Mouse (Mus musculus) hindbrain, postnatal 0 days (tissue): ENCODE measurements around the gene Spryd3. TPM values are rescaled to one million over a fixed set of nuclear protein-coding genes. Genes with fewer than 3 reads are reported as not detected.
"Not testable (repeated sequence)": the region's sequence is repeated elsewhere in the genome, so short reads cannot be mapped to it uniquely, and the experiment has no call there.

ENCODE experiments used
- ATAC-seq: fragments of 200-750 bp; cut with Nextera tagmentation; 2 replicates; pipeline ENCODE4 v1.8.0; 2017; ENCODE audit warnings: mild to moderate bottlenecking, moderate TSS enrichment, moderate library complexity
- DNase-seq: peaks from one replicate; pipeline ENCODE4 v3.0.0-alpha.2; 2015; ENCODE audit warnings: low spot score
- H3K27ac ChIP-seq: fragments of 300-500 bp; sonication (generic); 2 replicates; pipeline ENCODE4 v1.5.1; 2014; ENCODE audit warnings: mild to moderate bottlenecking
- H3K27me3 ChIP-seq: fragments of 300-500 bp; sonication (generic); 2 replicates; pipeline ENCODE4 v1.6.1; 2014; ENCODE audit warnings: low read length, mixed read lengths; ENCODE audit not compliant: insufficient read depth
- H3K36me3 ChIP-seq: fragments of 300-500 bp; sonication (generic); 2 replicates; pipeline ENCODE4 v1.6.1; 2014; ENCODE audit warnings: low read length, mixed read lengths; ENCODE audit not compliant: insufficient read depth
- H3K4me1 ChIP-seq: fragments of 300-500 bp; sonication (generic); 2 replicates; pipeline ENCODE4 v1.6.1; 2014; ENCODE audit warnings: antibody characterized with exemption, low read length, mixed read lengths; ENCODE audit not compliant: insufficient read depth
- H3K4me2 ChIP-seq: fragments of 300-500 bp; sonication (generic); 2 replicates; pipeline ENCODE4 v1.6.1; 2014; ENCODE audit warnings: low read depth, mild to moderate bottlenecking, low read length, moderate library complexity, mixed read lengths
- H3K4me3 ChIP-seq: fragments of 300-500 bp; sonication (generic); 2 replicates; pipeline ENCODE4 v1.5.1; 2014; ENCODE audit warnings: low read length
- H3K9ac ChIP-seq: fragments of 300-500 bp; sonication (generic); replicated peaks from 2 replicates; pipeline ENCODE4 v1.6.1; 2014; ENCODE audit warnings: mild to moderate bottlenecking, low read length, moderate library complexity, mixed read lengths
- H3K9me3 ChIP-seq: fragments of 300-500 bp; sonication (generic); 2 replicates; pipeline ENCODE4 v1.6.1; 2016; ENCODE audit warnings: low read length, mixed read lengths
- CTCF ChIP-seq: IDR thresholded peaks from 2 replicates; pipeline ENCODE4 v1.5.1; 2016; ENCODE audit warnings: antibody characterized with exemption, control low read depth, low read depth
- WGBS: fragments of 180-500 bp; shearing (Covaris S2); extraction: QIAGEN DNeasy Blood & Tissue Kit; methylation state at CpG from one replicate; pipeline ENCODE4 v1.1.7; 2014; 5-methylcytosine and 5-hydroxymethylcytosine counted together
- polyA plus RNA-seq: library from polyadenylated mRNA; unstranded; fragments of >200 nt; fragmentation: Nextera tagmentation; extraction: Ambion mirVana; gene quantifications from 2 replicates; pipeline ENCODE4 v1.2.1, GENCODE M21; 2015
- total RNA-seq: library from RNA; depleted of rRNA; stranded (reverse); fragments of >200 nt; gene quantifications from 2 replicates; pipeline ENCODE4 v1.2.3, GENCODE M21; 2014

Gene Spryd3
- total and polyA plus RNA-seq, 2 experiments from 2014 or later: 110 to 118 TPM

- no peak for DNase-seq
- H3K4me2 ChIP-seq: no peak overlapping the region
- no peaks in the 10 kb centered on the region for H3K9me3 ChIP-seq
- no peak overlapping the region for H3K27ac ChIP-seq
- H3K4me3 ChIP-seq: no peak overlapping the region
- no peak overlapping the region for H3K9ac ChIP-seq
- no peaks in the 10 kb centered on the region for H3K27me3 ChIP-seq
- H3K4me1 ChIP-seq: no peaks in the 10 kb centered on the region
- no peak for TF ChIP-seq CTCF
- ATAC-seq: no peak
- 72% methylated on average over 3 of the region's 3 CpGs for WGBS
- H3K36me3 ChIP-seq: no peaks in the 10 kb centered on the region
Observed at GRCm38 (mm10) chr15:102163900-102164693, 28.1 kb upstream of the Spryd3 start.

GRCm38 (mm10) chr15:102160415-102161060 is 24.5 kb upstream of the Spryd3 start:
- WGBS: 69% methylated on average over 27 of the region's 27 CpGs
- no peak overlapping the region for H3K4me2 ChIP-seq
- H3K9me3 ChIP-seq: no peaks in the 10 kb centered on the region
- no peak overlapping the region for H3K27ac ChIP-seq
- no peak for TF ChIP-seq CTCF
- no peak for DNase-seq
- H3K4me1 ChIP-seq: 0 out of 2 replicates have a peak, but pooled peaks cover 4% of the 10 kb centered on the region
- H3K36me3 ChIP-seq: no peaks in the 10 kb centered on the region
- H3K9ac ChIP-seq: no peak overlapping the region
- no peak for ATAC-seq
- no peaks in the 10 kb centered on the region for H3K27me3 ChIP-seq
- H3K4me3 ChIP-seq: no peak overlapping the region

GRCm38 (mm10) chr15:102156836-102157235 is 20.8 kb upstream of the Spryd3 start:
- H3K9ac ChIP-seq: no peak overlapping the region
- no peaks in the 10 kb centered on the region for H3K27me3 ChIP-seq
- H3K9me3 ChIP-seq: no peaks in the 10 kb centered on the region
- no peaks in the 10 kb centered on the region for H3K36me3 ChIP-seq
- DNase-seq (peak; percentile 46), ATAC-seq (peak; percentile 64)
- no peak for TF ChIP-seq CTCF
- WGBS: 19% methylated on average over 20 of the region's 20 CpGs
- H3K4me1 ChIP-seq: 0 out of 2 replicates have a peak, but pooled peaks cover 4% of the 10 kb centered on the region
- H3K4me2 ChIP-seq: no peak overlapping the region
- no peak overlapping the region for H3K4me3 ChIP-seq
- no peak overlapping the region for H3K27ac ChIP-seq

- 95% methylated on average over 6 of the region's 6 CpGs for WGBS
- not testable (repeated sequence) for DNase-seq, H3K4me1 ChIP-seq, H3K27ac ChIP-seq, H3K9ac ChIP-seq, H3K36me3 ChIP-seq, ATAC-seq, H3K4me2 ChIP-seq, H3K4me3 ChIP-seq, H3K9me3 ChIP-seq, H3K27me3 ChIP-seq
Observed at GRCm38 (mm10) chr15:102155006-102155405, 19.0 kb upstream of the Spryd3 start.

- Histone ChIP-seq H3K27ac (no peak overlapping the region), H3K27me3 (no peaks in the 10 kb centered on the region), H3K4me1 (0 out of 2 replicates have a peak, but pooled peaks cover 4% of the 10 kb centered on the region), H3K4me3 (no peak overlapping the region), H3K9ac (no peak overlapping the region), H3K9me3 (no peaks in the 10 kb centered on the region), H3K4me2 (no peak overlapping the region), H3K36me3 (no peaks in the 10 kb centered on the region)
- 24% methylated on average over 4 of the region's 4 CpGs for WGBS
- ATAC-seq: no peak
- no peak for DNase-seq
- no peak for TF ChIP-seq CTCF
Observed at GRCm38 (mm10) chr15:102152646-102153045, 16.6 kb upstream of the Spryd3 start.

- WGBS: 62% methylated on average over 20 of the region's 20 CpGs
Observed at GRCm38 (mm10) chr15:102150301-102151135, 14.5 kb upstream of the Spryd3 start, which contains the start of gene Soat2. Gene Soat2, plus strand, starts transcription at chr15:102150526.

More at GRCm38 (mm10) chr15:102150301-102151135, 14.5 kb upstream of the Spryd3 start, which contains the start of gene Soat2:
- no peak within 1 kb of the TSS for H3K4me2 ChIP-seq
- ATAC-seq (no peak), DNase-seq (no peak)
- H3K27ac ChIP-seq: no peak within 1 kb of the TSS
- H3K9ac ChIP-seq: no peak within 1 kb of the TSS
- no peak within 1 kb of the TSS for H3K4me3 ChIP-seq
- no peaks in the 10 kb centered on the region for H3K4me1 ChIP-seq
- no peaks in the 10 kb centered on the region for H3K9me3 ChIP-seq
- TF ChIP-seq CTCF: no peak
- peaks cover 4% of the 10 kb centered on the region; the same call in 1 of the 2 replicates for H3K27me3 ChIP-seq
- H3K36me3 ChIP-seq: no peaks in the 10 kb centered on the region
